Mouse (Mus musculus) layer of hippocampus, adult 11-12 months (tissue): Measurements from ENCODE around the gene 2610001J05Rik.

Source experiments
- DNase-seq: peaks from one replicate; pipeline ENCODE4 v3.0.0; 2022; ENCODE audit warnings: low spot score

The 2610001J05Rik gene

DNA sequence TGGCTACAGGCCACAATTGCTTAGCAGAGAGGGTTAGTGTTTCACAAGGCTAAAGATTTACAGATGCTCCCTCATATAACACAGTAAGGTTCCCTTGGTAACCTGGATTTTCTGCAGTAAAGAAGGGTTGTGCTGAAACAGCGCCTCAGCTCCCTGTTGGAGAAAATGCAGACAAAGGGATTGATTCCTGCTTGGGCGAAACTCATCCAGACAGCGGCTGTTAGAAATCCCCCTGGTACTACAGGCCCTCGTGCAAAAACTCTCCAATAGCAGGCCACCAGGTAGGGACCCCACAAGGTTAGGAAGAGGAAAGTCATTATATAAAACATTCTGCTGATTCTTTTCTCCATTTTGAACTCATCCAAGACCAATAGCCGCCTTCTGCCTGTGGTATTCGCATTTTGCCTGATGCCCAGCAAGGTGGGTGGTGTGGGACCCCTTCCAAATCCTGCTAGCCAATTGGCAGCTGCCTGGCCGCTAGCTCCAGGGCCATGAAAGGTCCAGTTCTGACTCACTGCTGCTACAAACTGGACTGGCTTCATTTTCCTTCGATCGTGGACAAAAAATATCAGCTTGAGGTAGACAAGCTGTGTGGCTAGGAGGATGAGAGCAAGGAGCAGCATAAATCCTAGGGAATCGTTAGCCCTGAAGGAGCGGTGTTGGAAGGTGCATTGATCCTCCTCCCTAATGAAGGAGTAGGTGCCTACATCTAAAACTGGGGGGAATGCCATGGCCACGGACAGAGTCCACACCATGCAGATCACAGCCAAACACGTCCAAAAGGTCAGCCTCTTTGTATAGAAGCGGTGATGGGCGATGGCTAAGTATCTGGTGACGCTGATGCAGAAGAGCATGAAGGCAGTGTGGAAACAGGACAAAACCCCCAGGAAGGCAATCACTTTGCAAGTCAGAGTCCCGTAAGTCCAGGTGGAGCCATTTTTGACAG lies 35.3 kb downstream of the 2610001J05Rik start:
- DNase-seq: peak; percentile 32

DNA sequence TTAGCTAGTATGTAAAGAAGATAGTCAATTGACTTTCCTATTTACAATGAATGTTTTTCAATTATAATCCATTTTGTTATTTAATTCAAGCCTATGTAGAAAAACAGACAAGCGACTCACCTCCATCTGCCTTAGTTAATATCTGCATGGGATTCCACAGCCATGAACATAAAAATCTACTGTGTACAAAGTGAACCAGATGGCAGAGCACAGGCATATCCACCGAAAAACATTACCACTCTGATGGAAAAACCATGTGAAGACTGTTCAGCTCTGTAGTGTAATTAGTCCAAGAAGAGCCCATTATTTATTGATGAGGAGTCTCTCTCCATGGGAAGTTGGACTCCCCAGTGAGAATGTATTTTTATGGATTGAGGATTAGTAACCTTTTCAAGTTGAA lies 38.5 kb downstream of the 2610001J05Rik start:
- no peak for DNase-seq

DNA sequence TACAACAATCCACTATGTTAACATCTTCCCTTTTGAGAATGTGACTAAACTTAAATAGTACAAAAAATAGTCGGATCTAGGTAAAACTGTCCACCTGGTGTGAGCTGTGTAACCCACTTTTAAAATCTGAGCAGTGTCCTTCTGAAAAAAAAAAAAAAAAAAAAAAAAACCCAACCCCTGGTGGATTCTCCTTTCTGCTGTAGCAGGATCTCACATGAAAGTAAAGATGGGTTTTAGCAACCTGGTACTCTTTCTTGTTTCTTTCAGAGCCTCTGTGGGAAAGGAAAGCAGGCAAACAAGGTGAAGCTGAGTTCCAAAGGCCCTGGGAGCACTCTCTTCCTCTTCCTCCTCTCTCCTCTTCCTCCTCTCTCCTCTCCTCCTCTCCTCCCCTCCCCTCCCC lies 42.4 kb downstream of the 2610001J05Rik start:
- no peak for DNase-seq
